Mouse (Mus musculus) urinary bladder, adult 2 months (tissue): ENCODE measurements around the gene Zfp599. TPM values are rescaled to one million over a fixed set of nuclear protein-coding genes. Genes with fewer than 3 reads are reported as not detected.

Experiments used
- DNase-seq: peaks from one replicate; pipeline ENCODE4 v3.0.0; 2022; ENCODE audit warnings: low spot score
- polyA plus RNA-seq: library from polyadenylated mRNA; depleted of rRNA; stranded (reverse); fragments of >200 nt; gene quantifications from 2 replicates; pipeline ENCODE4 v1.2.3, GENCODE M21; 2012; rRNA removed

Zfp599 gene
- polyA plus RNA-seq, 1 experiment = 0.26 TPM

DNA sequence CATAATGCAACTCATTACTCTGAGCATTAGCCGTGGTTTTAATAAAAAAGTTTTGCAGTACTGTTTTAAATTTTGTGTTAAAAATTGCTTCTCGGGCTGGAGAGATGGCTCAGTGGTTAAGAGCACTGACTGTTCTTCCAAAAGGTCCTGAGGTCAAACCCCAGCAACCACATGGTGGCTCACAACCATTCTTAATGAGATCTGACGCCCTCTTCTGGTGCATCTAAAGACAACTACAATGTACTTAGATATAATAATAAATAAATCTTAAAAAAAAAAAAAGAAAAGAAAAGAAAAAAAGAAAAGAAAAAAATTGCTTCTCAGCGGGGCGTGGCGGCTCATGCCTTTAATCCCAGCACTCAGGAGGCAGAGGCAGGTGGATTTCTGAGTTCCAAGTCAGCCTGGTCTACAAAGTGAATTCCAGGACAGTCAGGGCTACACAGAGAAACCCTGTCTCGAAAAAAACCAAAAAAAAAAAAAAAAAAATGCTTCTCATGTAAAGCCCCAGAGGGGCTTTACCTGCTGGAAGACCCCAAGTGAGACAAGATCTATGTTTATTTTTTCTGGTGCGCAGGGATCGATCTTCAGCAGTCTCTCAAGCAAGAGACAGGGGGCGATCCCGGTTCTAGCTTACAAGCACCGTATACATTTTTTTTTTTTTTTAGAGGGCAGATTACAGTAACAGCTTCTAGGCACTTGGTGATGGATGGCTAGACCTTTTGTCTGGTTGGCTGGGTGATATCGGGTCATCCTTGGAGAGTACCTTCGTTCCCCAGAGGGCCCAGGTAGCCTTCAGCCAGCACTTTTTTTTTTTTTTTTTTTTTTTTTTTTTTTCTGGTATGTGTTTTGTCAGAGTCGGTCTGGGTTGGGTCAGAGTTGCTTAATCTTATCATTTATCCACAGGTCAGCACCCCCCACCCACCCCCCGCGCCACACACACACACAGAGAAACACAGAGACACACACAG is 34.9 kb downstream of the Zfp599 start:
- no peak for DNase-seq

DNA sequence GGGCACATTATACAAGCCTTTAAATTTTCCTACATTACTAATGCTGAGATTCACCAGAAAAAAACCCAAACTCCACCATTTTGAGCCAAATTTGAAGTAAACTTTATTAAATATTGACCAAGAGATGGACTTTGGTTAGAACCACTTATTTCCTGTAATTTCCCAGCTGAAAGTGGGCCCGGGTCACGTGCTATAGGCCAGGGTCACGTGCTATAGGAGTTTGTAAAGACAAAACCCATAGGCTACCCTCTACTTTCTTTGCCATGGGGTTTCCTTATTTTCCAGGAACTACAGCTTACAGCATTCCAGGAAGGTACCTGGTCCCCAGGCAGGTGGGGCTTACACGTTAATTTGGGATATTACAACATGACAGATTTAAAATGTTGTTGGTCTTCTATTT is 35.6 kb downstream of the Zfp599 start:
- no peak for DNase-seq

DNA sequence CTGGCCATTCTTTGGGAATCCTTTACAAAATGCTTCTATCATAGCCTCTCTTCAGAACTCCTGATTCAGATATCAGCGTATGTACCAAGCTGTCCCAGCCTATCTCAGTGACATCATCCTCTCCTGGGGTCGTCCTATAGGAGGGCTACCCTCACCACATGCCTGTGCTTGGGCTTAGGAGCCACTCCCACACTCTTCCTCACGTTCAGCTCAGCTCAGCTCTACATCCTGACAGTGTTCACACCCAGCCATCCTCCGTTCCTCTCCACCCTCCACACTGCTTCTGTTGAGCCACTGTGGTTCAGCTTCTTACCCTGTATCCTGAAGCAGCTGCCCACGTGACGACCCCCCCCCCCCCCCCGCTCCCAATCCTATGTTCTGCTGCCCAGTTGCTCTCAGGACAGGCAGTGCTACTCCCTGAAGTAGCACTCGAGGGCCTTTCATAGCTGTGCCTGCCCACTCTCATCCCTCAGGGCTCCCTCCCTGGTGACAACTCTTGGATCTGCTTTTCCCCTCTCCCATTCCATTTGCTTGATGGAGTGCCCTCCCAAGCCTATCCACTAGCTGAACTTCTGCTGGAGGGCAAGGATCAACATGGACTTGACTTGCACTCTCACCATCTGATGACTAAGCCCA is 41.7 kb downstream of the Zfp599 start:
- DNase-seq = no peak

DNA sequence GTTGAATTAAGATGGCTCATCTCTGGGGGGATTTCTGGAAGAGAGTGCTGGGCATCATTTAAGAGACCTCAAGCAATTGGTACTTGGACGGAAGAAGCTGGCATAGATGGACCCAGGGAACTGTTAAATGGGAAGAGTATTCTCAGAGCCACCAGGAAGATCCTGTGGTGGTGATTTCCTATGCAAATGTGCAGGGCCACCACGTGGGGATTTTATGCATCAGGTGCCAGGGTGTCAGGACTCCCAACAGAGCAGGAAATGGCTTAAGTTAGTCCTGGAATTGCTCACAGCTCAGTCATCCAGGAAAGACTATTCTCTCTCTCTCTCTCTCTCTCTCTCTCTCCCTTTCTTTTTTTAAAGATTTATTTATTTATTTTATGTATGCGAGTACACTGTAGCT is 43.0 kb downstream of the Zfp599 start:
- DNase-seq = no peak

DNA sequence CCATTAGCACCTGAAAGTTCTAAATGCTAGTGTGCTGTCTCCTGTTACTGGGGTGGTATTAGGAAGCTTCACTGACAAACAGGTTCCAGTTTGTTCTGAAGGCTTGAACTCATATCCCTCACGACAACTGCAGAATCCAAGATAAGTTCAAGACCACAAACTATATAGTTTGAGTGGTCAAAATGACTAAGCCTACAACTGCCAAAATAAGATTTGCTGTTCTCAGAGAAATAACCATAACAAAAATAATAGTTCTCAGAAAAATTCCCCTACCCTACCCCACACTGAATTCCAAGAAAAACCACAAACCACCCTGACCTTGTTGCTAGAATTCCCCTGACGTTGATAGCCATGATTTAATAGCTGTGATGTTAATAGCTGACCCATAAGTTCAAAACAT is 45.1 kb downstream of the Zfp599 start:
- DNase-seq = no peak

DNA sequence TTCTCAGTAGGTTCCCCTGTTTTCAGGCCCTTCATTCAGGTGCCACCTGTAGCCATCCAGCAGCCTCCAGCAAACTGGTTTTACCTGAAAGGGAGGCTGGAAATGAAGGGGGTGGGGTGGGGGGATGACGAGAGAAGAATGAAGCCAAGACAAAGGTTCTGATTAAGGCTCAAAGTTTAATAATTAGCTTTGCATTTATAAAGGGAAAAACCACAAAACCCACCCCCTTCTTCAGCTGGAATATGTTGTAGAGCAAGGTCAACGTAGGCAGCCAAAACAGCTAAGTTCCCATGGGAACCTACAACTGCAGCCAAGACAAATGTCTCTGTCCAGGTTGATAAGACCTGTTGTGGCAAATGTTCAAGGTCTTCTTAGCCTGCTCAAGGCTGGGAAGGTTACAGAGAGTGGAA is 45.9 kb downstream of the Zfp599 start:
- no peak for DNase-seq

Other genes with a start within 250 kb of the Zfp599 start
- gene Elavl3, start 207.9 kb downstream of the Zfp599 start, polyA plus RNA-seq = 0.06 and 0.16 TPM in 2 replicates
- not detected in 2 replicates for gene Gm49318, start 188.6 kb downstream of the Zfp599 start, polyA plus RNA-seq
- gene Zfp653, start 188.5 kb downstream of the Zfp599 start, polyA plus RNA-seq = 18.0 and 21.3 TPM in 2 replicates
- gene Ecsit, start 174.5 kb downstream of the Zfp599 start, polyA plus RNA-seq = 39.4 and 40.3 TPM in 2 replicates
- 3,917 and 4,778 TPM in 2 replicates for gene Cnn1, start 160.7 kb downstream of the Zfp599 start, polyA plus RNA-seq
- gene Elof1, start 142.7 kb downstream of the Zfp599 start, polyA plus RNA-seq = 74.8 and 97.4 TPM in 2 replicates
- gene Acp5, start 124.2 kb downstream of the Zfp599 start, polyA plus RNA-seq = 24.0 and 35.7 TPM in 2 replicates
- gene Pigyl, start 103.0 kb downstream of the Zfp599 start, polyA plus RNA-seq = 84.1 and 92.9 TPM in 2 replicates
- gene Zfp872, start 71.8 kb downstream of the Zfp599 start, polyA plus RNA-seq = 1.3 and 1.4 TPM in 2 replicates
- 44.2 and 47.3 TPM in 2 replicates for gene Zfp809, start 34.2 kb downstream of the Zfp599 start, polyA plus RNA-seq
- gene Zfp810, start 47.8 kb upstream of the Zfp599 start, polyA plus RNA-seq = 11.9 and 12.6 TPM in 2 replicates
- 5.2 and 6.6 TPM in 2 replicates for gene Anln, start 129.3 kb upstream of the Zfp599 start, polyA plus RNA-seq
- 3.3 and 3.5 TPM in 2 replicates for gene 9530077C05Rik, start 151.6 kb upstream of the Zfp599 start, polyA plus RNA-seq
- not detected in 2 replicates for gene Gm17545, start 194.4 kb upstream of the Zfp599 start, polyA plus RNA-seq
- 58.9 and 68.6 TPM in 2 replicates for gene Rp9, start 209.8 kb upstream of the Zfp599 start, polyA plus RNA-seq
- 14.3 TPM in 2 replicates for gene Bbs9, start 215.8 kb upstream of the Zfp599 start, polyA plus RNA-seq